Mouse (Mus musculus) embryonic fibroblast, embryonic 13.5 days (primary cell): ENCODE measurements around the gene Clic6. TPM values are rescaled to one million over a fixed set of nuclear protein-coding genes. Genes with fewer than 3 reads are reported as not detected.
"Not testable (repeated sequence)": the region's sequence is repeated elsewhere in the genome, so short reads cannot be mapped to it uniquely, and the experiment has no call there.

ENCODE experiments used
- H3K27ac ChIP-seq: 2 replicates; pipeline ENCODE4 v1.5.1; 2012; ENCODE audit warnings: low read length, control low read depth, inconsistent platforms; ENCODE audit not compliant: insufficient read depth
- H3K4me1 ChIP-seq: 2 replicates; pipeline ENCODE4 v1.6.1; 2011; ENCODE audit warnings: low read length; ENCODE audit not compliant: control insufficient read depth, insufficient read depth
- H3K4me3 ChIP-seq: 2 replicates; pipeline ENCODE4 v1.5.1; 2011; ENCODE audit warnings: mild to moderate bottlenecking, control low read depth, low read length; ENCODE audit not compliant: insufficient read depth
- CTCF ChIP-seq: IDR thresholded peaks from 2 replicates; pipeline ENCODE4 v1.5.1; 2011; ENCODE audit warnings: mild to moderate bottlenecking, control low read depth, low read length, moderate library complexity, borderline replicate concordance; ENCODE audit not compliant: insufficient read depth
- POLR2A ChIP-seq: IDR thresholded peaks from 2 replicates; pipeline ENCODE4 v1.6.1; 2011; ENCODE audit warnings: low read depth, mild to moderate bottlenecking, control low read depth, low read length, moderate library complexity
- polyA plus RNA-seq: library from polyadenylated mRNA; stranded (reverse); fragments of >200 nt; gene quantifications from 2 replicates; pipeline ENCODE4 v1.2.4, GENCODE M21; 2011; ENCODE audit warnings: low read depth; ENCODE audit not compliant: missing spikeins, insufficient read length

Gene Clic6
- polyA plus RNA-seq, 1 experiment, result not detected

GRCm38 (mm10) chr16:92511773-92512391, 26.3 kb downstream of the Clic6 start:
- Histone ChIP-seq H3K4me1 (no peaks in the 10 kb centered on the region), H3K27ac (no peak overlapping the region)

GRCm38 (mm10) chr16:92514896-92515295, 29.4 kb downstream of the Clic6 start:
- not testable (repeated sequence) for H3K4me1 ChIP-seq, H3K4me3 ChIP-seq, H3K27ac ChIP-seq

More at GRCm38 (mm10) chr16:92511773-92512391, 26.3 kb downstream of the Clic6 start:
- TF ChIP-seq CTCF (peak; percentile 25; the same call in 1 of the 2 replicates), POLR2A (no peak)
- no peak overlapping the region for H3K4me3 ChIP-seq

DNA sequence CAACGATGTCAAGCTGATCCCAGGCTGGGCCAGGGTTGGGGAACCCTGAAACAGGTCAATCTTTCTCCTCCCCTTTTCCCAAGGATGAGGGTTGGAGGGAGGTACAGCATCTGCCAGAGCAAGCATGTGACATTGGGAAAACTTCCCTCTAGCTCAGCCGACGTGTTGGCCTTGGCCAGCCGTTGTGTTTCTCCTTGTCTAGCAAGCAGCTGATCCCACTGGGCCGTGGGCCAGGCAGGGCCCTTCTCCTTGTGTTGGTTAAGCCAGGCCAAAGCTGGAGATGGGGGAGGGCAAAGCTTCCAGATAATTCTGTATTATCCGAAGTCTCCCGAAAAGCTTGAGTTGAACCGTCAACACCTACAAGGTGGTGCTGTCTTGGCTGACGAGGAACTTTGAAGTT, 30.6 kb downstream of the Clic6 start:
- H3K4me3 ChIP-seq, result no peak overlapping the region

DNA sequence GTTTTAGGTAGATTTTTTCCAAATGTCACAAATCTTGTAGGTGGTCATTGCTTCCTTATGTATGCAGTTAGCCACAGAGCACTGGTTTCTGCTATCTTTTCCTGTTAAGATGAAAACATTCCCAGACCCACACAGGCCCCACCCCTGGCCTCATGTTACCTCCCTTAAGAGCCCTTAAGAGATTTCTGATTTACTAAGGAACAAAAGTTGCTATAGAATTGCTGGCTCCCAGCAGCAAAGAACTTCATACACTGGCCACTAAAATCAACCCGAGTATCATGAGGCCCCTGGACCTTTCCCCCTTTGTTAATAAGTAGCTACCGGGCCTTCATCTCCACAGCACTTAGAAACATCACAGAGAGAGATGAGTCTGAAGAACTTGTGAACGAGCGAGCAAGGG, 33.2 kb downstream of the Clic6 start:
- H3K4me3 ChIP-seq, result no peak overlapping the region
- TF ChIP-seq POLR2A, result no peak
- no peak for TF ChIP-seq CTCF
- no peak overlapping the region for H3K27ac ChIP-seq
- H3K4me1 ChIP-seq, result no peaks in the 10 kb centered on the region; the same call in 1 of the 2 replicates

More for the DNA sequence above, 30.6 kb downstream of the Clic6 start:
- Histone ChIP-seq H3K4me1 (no peaks in the 10 kb centered on the region; the same call in 1 of the 2 replicates), H3K27ac (no peak overlapping the region)
- TF ChIP-seq CTCF (no peak), POLR2A (no peak)

DNA sequence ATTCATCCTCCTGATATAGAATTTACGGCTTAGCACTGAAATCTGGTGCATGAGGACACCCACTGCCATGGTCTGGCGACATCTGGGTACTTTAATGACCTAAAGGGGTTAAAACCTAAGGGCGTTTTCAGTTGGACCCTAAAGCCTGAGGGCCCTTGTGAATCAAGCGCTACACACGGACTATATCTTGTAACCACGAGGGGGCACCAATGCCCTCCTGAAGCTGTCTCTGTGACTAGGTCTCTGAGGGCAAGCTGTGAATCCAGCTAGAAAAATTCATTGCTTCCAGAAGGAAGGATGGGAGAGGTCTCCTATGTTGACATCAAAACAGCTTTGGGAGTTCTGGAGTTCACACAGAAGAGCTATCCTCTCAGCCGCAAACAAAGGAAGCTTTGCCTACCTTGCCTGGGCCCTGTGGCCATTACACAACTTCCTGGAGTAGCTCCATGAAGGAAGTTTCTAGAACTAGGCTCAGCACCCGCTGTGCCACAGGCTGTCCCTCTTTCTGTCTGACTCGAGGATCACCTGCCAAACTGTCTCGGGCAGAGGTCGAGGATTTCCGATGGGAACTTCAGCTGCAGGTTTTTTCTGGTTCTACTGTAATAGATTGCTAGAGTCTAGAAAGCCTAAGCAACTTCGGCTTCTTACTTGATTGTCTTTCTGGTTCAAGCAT, 34.4 kb downstream of the Clic6 start:
- TF ChIP-seq CTCF, result peak; percentile 56; the same call in 1 of the 2 replicates
- no peak for TF ChIP-seq POLR2A
- H3K27ac ChIP-seq, result no peak overlapping the region
- H3K4me3 ChIP-seq, result no peak overlapping the region
- no peaks in the 10 kb centered on the region; the same call in 1 of the 2 replicates for H3K4me1 ChIP-seq

GRCm38 (mm10) chr16:92523351-92523750, 37.8 kb downstream of the Clic6 start:
- H3K4me3 ChIP-seq, result no peak overlapping the region
- no peak overlapping the region for H3K27ac ChIP-seq
- TF ChIP-seq CTCF, result no peak
- no peak for TF ChIP-seq POLR2A
- no peaks in the 10 kb centered on the region; the same call in 1 of the 2 replicates for H3K4me1 ChIP-seq

DNA sequence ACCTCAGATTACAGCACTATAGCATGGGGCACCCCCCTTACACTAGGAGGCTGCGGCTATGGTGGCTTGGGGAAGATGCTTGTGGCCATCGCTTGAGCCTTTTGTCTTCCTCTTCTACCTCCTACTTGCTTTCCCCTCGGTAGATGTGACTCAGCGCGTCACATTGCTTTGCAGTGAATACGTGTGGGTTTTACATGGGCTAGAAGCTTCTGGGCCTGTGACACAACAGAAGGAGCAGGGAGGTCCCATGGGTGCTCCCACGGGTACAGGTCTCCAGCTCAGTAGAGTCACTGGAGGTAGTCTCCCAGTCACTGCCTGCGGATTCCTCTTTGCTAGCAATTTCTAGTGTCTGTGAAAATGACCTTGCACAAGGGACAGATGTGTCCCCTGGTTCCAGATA, 39.1 kb downstream of the Clic6 start:
- Histone ChIP-seq H3K4me1 (no peaks in the 10 kb centered on the region), H3K27ac (no peak overlapping the region), H3K4me3 (no peak overlapping the region)
- TF ChIP-seq POLR2A (no peak), CTCF (no peak)

DNA sequence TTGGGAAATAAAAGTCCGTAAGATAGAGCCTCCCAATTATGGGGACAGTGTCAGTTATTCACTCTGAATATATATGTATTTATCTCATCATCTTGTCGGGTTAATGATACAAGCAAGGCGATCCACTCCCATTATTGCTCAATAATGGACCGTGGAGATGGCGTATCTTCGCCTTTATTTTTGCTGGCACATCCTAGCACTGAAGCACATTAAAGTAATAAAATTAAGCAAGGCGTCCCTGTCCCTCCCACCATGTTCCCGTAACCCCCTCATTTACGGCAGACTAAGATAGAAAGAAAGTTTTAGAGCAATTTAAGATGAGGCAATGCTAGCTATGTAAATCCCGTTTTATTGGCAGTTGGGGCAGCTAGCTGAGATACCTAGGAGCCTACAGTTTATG, 40.4 kb downstream of the Clic6 start:
- Histone ChIP-seq H3K27ac (no peak overlapping the region), H3K4me3 (no peak overlapping the region), H3K4me1 (no peaks in the 10 kb centered on the region)
- TF ChIP-seq POLR2A (no peak), CTCF (no peak)

- TF ChIP-seq CTCF, result no peak
- TF ChIP-seq POLR2A, result no peak
- no peak overlapping the region for H3K4me3 ChIP-seq
- no peaks in the 10 kb centered on the region for H3K4me1 ChIP-seq
- H3K27ac ChIP-seq, result no peak overlapping the region
Observed at GRCm38 (mm10) chr16:92535258-92535657, 49.7 kb downstream of the Clic6 start.

GRCm38 (mm10) chr16:92538356-92538755, 52.8 kb downstream of the Clic6 start:
- Histone ChIP-seq H3K27ac (no peak overlapping the region), H3K4me3 (no peak overlapping the region), H3K4me1 (no peaks in the 10 kb centered on the region)
- TF ChIP-seq POLR2A (no peak), CTCF (no peak)
